Mouse (Mus musculus) E14TG2a.4 (cell line): ENCODE measurements around the gene Tbk1.

ENCODE experiments used
- H3K27me3 ChIP-seq: 2 replicates; pipeline ENCODE4 v1.6.1; 2014; ENCODE audit warnings: low read length, control low read depth; ENCODE audit not compliant: insufficient read depth
- H3K36me3 ChIP-seq: 2 replicates; pipeline ENCODE4 v1.6.1; 2014; ENCODE audit warnings: low read length, control low read depth; ENCODE audit not compliant: insufficient read depth
- H3K4me1 ChIP-seq: replicated peaks from 2 replicates; pipeline ENCODE4 v1.6.1; 2014; ENCODE audit warnings: low read depth, low read length, control low read depth
- H3K4me3 ChIP-seq: replicated peaks from 2 replicates; pipeline ENCODE4 v1.5.1; 2014; ENCODE audit warnings: mild to moderate bottlenecking, low read length
- H3K9me3 ChIP-seq: 2 replicates; pipeline ENCODE4 v1.6.1; 2014; ENCODE audit warnings: low read length, control low read depth
- CTCF ChIP-seq: conservative IDR thresholded peaks from 2 replicates; pipeline ENCODE4 v1.5.1; 2014; ENCODE audit warnings: low read length
- NANOG ChIP-seq: IDR thresholded peaks from 2 replicates; pipeline ENCODE4 v1.6.1; 2014; ENCODE audit warnings: borderline replicate concordance, low read length, mixed read lengths
- POU5F1 ChIP-seq: IDR thresholded peaks from 2 replicates; pipeline ENCODE4 v1.6.1; 2014; ENCODE audit warnings: low read length, borderline replicate concordance

Tbk1 gene

GRCm38 (mm10) chr10:121623670-121624069 is 37.1 kb upstream of the Tbk1 start:
- H3K4me3 ChIP-seq = no peak overlapping the region
- no peaks in the 10 kb centered on the region for H3K27me3 ChIP-seq
- H3K4me1 ChIP-seq = peaks cover 72% of the 10 kb centered on the region
- peaks cover 58% of the 10 kb centered on the region for H3K36me3 ChIP-seq
- TF ChIP-seq CTCF = no peak
- TF ChIP-seq NANOG = no peak
- no peak for TF ChIP-seq POU5F1
- no peaks in the 10 kb centered on the region for H3K9me3 ChIP-seq

GRCm38 (mm10) chr10:121622431-121622830 is 35.8 kb upstream of the Tbk1 start:
- no peak overlapping the region for H3K4me3 ChIP-seq
- no peaks in the 10 kb centered on the region for H3K27me3 ChIP-seq
- H3K9me3 ChIP-seq = no peaks in the 10 kb centered on the region
- H3K36me3 ChIP-seq = peaks cover 70% of the 10 kb centered on the region
- peaks cover 61% of the 10 kb centered on the region for H3K4me1 ChIP-seq
- TF ChIP-seq NANOG (no peak), POU5F1 (no peak), CTCF (no peak)

GRCm38 (mm10) chr10:121615935-121616334 is 29.3 kb upstream of the Tbk1 start:
- Histone ChIP-seq H3K4me1 (peaks cover 24% of the 10 kb centered on the region), H3K27me3 (no peaks in the 10 kb centered on the region), H3K36me3 (peaks cover 97% of the 10 kb centered on the region), H3K9me3 (no peaks in the 10 kb centered on the region), H3K4me3 (no peak overlapping the region)
- TF ChIP-seq POU5F1 (no peak), NANOG (no peak), CTCF (no peak)

- Histone ChIP-seq H3K27me3 (no peaks in the 10 kb centered on the region), H3K4me1 (peaks cover 17% of the 10 kb centered on the region)
These were observed 28.7 kb upstream of the Tbk1 start for GRCm38 (mm10) chr10:121615146-121615870.

GRCm38 (mm10) chr10:121613570-121613969 is 27.0 kb upstream of the Tbk1 start:
- Histone ChIP-seq H3K36me3 (peaks cover 98% of the 10 kb centered on the region), H3K27me3 (no peaks in the 10 kb centered on the region), H3K9me3 (peaks cover 11% of the 10 kb centered on the region), H3K4me3 (no peak overlapping the region), H3K4me1 (peaks cover 14% of the 10 kb centered on the region)
- TF ChIP-seq CTCF = no peak
- no peak for TF ChIP-seq NANOG
- TF ChIP-seq POU5F1 = no peak

More at GRCm38 (mm10) chr10:121615146-121615870, 28.7 kb upstream of the Tbk1 start:
- Histone ChIP-seq H3K36me3 (peaks cover 97% of the 10 kb centered on the region), H3K4me3 (no peak overlapping the region), H3K9me3 (peaks cover 1% of the 10 kb centered on the region; the same call in 1 of the 2 replicates)
- TF ChIP-seq CTCF (no peak), POU5F1 (no peak), NANOG (no peak)

GRCm38 (mm10) chr10:121612448-121612847 is 25.9 kb upstream of the Tbk1 start:
- no peaks in the 10 kb centered on the region for H3K27me3 ChIP-seq
- H3K36me3 ChIP-seq = peaks cover 98% of the 10 kb centered on the region
- no peak overlapping the region for H3K4me3 ChIP-seq
- peaks cover 26% of the 10 kb centered on the region for H3K4me1 ChIP-seq
- TF ChIP-seq POU5F1 (no peak), NANOG (no peak), CTCF (no peak)
- peaks cover 11% of the 10 kb centered on the region for H3K9me3 ChIP-seq

- TF ChIP-seq POU5F1 = no peak
- TF ChIP-seq NANOG = no peak
- no peak for TF ChIP-seq CTCF
- Histone ChIP-seq H3K27me3 (no peaks in the 10 kb centered on the region), H3K4me1 (peaks cover 34% of the 10 kb centered on the region)
These were observed 25.0 kb upstream of the Tbk1 start for GRCm38 (mm10) chr10:121611587-121611986.

GRCm38 (mm10) chr10:121608177-121608576 is 21.6 kb upstream of the Tbk1 start:
- TF ChIP-seq CTCF = no peak
- TF ChIP-seq NANOG = no peak
- TF ChIP-seq POU5F1 = no peak
- peaks cover 50% of the 10 kb centered on the region for H3K4me1 ChIP-seq

More at GRCm38 (mm10) chr10:121611587-121611986, 25.0 kb upstream of the Tbk1 start:
- peaks cover 11% of the 10 kb centered on the region for H3K9me3 ChIP-seq
- no peak overlapping the region for H3K4me3 ChIP-seq
- peaks cover 98% of the 10 kb centered on the region for H3K36me3 ChIP-seq

More at GRCm38 (mm10) chr10:121608177-121608576, 21.6 kb upstream of the Tbk1 start:
- Histone ChIP-seq H3K9me3 (peaks cover 11% of the 10 kb centered on the region), H3K36me3 (peaks cover 99% of the 10 kb centered on the region), H3K27me3 (no peaks in the 10 kb centered on the region), H3K4me3 (no peak overlapping the region; the same call in 1 of the 2 replicates)
